Mouse (Mus musculus) forebrain, embryonic 11.5 days (tissue): ENCODE results near the gene Fam184a. TPM values are rescaled to one million over a fixed set of nuclear protein-coding genes. Genes with fewer than 3 reads are reported as not detected.
A peak's percentile ranks its signal among the peaks of the same experiment; 100 is the strongest.

Experiments
- ATAC-seq: fragments of 200-750 bp; cut with Nextera tagmentation; replicated peaks from 2 replicates; pipeline ENCODE4 v1.8.0; 2017; ENCODE audit warnings: moderate TSS enrichment; ENCODE audit not compliant: low FRiP score
- DNase-seq: peaks from one replicate; pipeline ENCODE4 v3.0.0-alpha.2; 2017; ENCODE audit warnings: low spot score
- H3K27ac ChIP-seq: fragments of 300-500 bp; sonication (generic); 2 replicates; pipeline ENCODE4 v1.5.1; 2014; ENCODE audit warnings: low read depth, low read length
- H3K27me3 ChIP-seq: fragments of 300-500 bp; sonication (generic); 2 replicates; pipeline ENCODE4 v1.6.1; 2014; ENCODE audit warnings: mild to moderate bottlenecking, low read length, mixed read lengths; ENCODE audit not compliant: control insufficient read depth, insufficient read depth
- H3K36me3 ChIP-seq: fragments of 300-500 bp; sonication (generic); 2 replicates; pipeline ENCODE4 v1.6.1; 2014; ENCODE audit warnings: mild to moderate bottlenecking, low read length, moderate library complexity, mixed read lengths; ENCODE audit not compliant: control insufficient read depth, insufficient read depth
- H3K4me1 ChIP-seq: fragments of 300-500 bp; sonication (generic); replicated peaks from 2 replicates; pipeline ENCODE4 v1.6.1; 2014; ENCODE audit warnings: low read length, mixed read lengths; ENCODE audit not compliant: control insufficient read depth, insufficient read depth
- H3K4me2 ChIP-seq: fragments of 300-500 bp; sonication (generic); 2 replicates; pipeline ENCODE4 v1.6.1; 2014; ENCODE audit warnings: low read depth, mild to moderate bottlenecking, low read length, moderate library complexity, mixed read lengths; ENCODE audit not compliant: severe bottlenecking
- H3K4me3 ChIP-seq: fragments of 300-500 bp; sonication (generic); 2 replicates; pipeline ENCODE4 v1.5.1; 2014; ENCODE audit warnings: low read depth, low read length
- H3K9ac ChIP-seq: fragments of 300-500 bp; sonication (generic); 2 replicates; pipeline ENCODE4 v1.6.1; 2014; ENCODE audit warnings: low read length
- H3K9me3 ChIP-seq: fragments of 300-500 bp; sonication (generic); 2 replicates; pipeline ENCODE4 v1.6.1; 2016; ENCODE audit warnings: low read length, mixed read lengths; ENCODE audit not compliant: control insufficient read depth
- whole genome bisulfite sequencing: fragments of 180-500 bp; shearing (Covaris S2); extraction: QIAGEN DNeasy Blood & Tissue Kit; methylation state at CpG from one replicate; pipeline ENCODE4 v1.1.7; 2014; 5-methylcytosine and 5-hydroxymethylcytosine counted together
- polyA plus RNA-seq: library from polyadenylated mRNA; unstranded; fragments of >200 nt; fragmentation: Nextera tagmentation; extraction: Ambion mirVana; gene quantifications from 2 replicates; pipeline ENCODE4 v1.2.1, GENCODE M21; 2014

Fam184a gene
- 6.1 and 8.2 TPM in 2 replicates for polyA plus RNA-seq

DNA sequence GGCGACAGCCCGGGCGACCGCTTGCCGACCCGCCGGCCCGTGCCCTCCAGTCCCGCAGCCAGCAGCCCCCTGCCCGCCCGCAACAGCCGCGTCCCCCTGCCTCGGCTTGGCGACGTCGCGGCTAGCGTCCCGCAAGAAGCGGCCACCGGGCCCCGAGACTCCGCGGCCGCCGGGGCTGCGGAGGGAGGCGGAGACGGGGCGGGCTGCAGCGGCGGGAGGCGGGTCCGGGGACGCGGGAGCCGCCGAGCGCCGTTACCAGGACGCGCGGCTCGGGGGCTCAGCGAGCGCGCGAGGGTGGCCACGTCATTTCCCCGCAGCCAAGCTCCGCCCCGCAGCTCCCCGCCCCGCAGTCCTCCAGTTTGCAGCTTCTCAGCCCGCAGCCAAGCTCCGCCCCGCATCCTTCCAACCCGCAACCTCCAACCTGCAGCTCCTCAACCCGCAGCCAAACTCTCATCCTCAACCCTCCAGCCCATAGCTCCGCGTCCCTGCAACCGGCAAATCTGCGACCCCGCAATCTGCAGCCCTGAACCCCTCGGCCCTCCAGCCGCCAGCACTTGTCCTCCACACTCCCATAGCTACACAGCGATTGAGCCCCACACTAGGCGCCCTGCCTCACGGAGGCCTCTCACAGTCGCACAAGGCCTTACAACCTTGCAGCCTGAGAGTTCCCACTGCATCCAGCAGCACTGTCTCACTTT is at the start of gene Fam184a:
TSS of gene Fam184a (minus strand) at position 169 of the 698 bp plus-strand sequence.
- ATAC-seq (peak; percentile 93), DNase-seq (peak; percentile 86)
- H3K9ac ChIP-seq, result peak within 1 kb of the TSS; percentile 77
- peak within 1 kb of the TSS; percentile 80 for H3K4me3 ChIP-seq
- peaks cover 4% of the 10 kb centered on the region; the same call in 1 of the 2 replicates for H3K4me1 ChIP-seq
- peak within 1 kb of the TSS; percentile 86 for H3K4me2 ChIP-seq
- 3% methylated on average over 57 of the region's 71 CpGs for WGBS
- peaks cover 3% of the 10 kb centered on the region; the same call in 1 of the 2 replicates for H3K27me3 ChIP-seq
- H3K27ac ChIP-seq, result no peak within 1 kb of the TSS
- no peaks in the 10 kb centered on the region for H3K36me3 ChIP-seq
- no peaks in the 10 kb centered on the region for H3K9me3 ChIP-seq

DNA sequence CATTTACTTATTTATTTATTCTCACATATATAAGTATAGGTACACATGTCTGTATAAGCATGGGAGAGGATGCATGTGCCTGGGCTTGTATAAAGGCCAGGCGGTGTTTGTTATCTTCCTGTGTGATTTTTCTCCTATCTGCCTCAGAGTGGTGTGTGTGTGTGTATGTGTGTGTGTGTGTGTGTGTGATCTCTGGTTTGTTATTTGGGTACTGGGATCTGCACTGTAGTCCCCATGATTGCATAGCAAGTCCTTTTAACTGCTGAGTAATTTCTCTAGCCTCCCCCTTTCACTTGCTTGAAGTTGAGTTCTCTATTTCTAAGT is 45.3 kb upstream of the Fam184a start:
- no peaks in the 10 kb centered on the region for H3K27me3 ChIP-seq

DNA sequence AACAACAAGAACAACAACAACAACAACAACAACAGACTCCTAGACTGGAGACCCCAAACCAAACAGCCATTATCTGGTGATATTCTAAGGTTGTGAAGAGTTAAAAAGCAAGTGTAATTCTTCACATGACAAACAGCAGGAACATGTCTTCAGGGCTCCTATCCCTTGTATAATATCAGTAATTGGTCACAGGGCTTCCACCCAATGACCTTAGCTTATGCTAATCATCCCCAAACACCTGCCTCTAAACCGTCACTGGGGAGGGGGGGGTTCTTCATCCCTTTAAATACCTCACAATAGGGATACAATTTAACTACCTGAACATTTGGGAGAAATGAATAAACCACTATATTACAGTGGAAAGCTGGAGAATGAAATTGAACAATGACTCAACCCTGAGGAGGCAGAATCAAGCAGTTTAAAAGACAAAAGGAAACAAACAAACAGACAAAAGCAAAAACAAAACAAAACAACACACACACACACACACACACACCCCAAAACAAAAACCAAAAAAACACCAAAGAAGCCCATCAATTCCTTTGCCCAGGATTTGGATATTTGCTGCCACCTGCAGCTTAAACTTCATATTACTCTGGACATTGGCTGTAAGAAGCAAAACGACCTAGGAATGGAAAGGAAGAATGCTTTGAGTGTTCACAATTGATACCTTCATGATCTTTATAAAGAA is 44.8 kb upstream of the Fam184a start:
- H3K4me3 ChIP-seq, result no peak overlapping the region
- H3K9ac ChIP-seq, result no peak overlapping the region
- ATAC-seq (peak; percentile 64; the same call in 1 of the 2 replicates), DNase-seq (no peak)
- H3K9me3 ChIP-seq, result no peaks in the 10 kb centered on the region
- no peaks in the 10 kb centered on the region for H3K4me1 ChIP-seq
- H3K36me3 ChIP-seq, result no peaks in the 10 kb centered on the region
- WGBS, result 15% methylated on average over 2 of the region's 2 CpGs
- H3K4me2 ChIP-seq, result no peak overlapping the region
- H3K27ac ChIP-seq, result no peak overlapping the region
- no peaks in the 10 kb centered on the region for H3K27me3 ChIP-seq

More for the DNA sequence above, 45.3 kb upstream of the Fam184a start:
- WGBS, result 95% methylated on average over 1 of the region's 1 CpGs
- H3K27ac ChIP-seq, result no peak overlapping the region
- H3K36me3 ChIP-seq, result no peaks in the 10 kb centered on the region
- H3K9ac ChIP-seq, result no peak overlapping the region
- no peak overlapping the region for H3K4me2 ChIP-seq
- DNase-seq (no peak), ATAC-seq (no peak)
- H3K4me3 ChIP-seq, result no peak overlapping the region
- H3K9me3 ChIP-seq, result no peaks in the 10 kb centered on the region
- no peaks in the 10 kb centered on the region for H3K4me1 ChIP-seq

DNA sequence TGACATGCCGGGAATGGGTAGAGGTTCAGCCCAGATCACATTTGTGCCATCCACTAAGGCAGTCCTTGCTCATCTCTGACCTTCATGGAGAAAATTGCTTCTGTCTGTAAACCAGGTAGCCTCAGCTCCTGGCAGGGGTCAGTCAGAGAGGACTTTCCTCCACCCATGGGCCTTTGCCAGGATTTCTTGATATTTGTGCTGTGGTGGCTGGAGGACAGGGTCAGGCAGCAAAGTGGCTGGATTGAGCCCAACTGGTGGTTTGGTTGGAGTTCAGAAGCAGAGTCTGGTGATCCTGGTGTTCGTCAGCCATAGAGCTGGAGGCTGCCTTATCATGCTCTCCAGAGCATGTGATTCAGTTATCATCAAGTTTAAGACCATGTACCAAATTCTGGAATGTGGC is 40.4 kb upstream of the Fam184a start:
- H3K4me1 ChIP-seq, result no peaks in the 10 kb centered on the region
- WGBS, result 93% methylated on average over 2 of the region's 2 CpGs

DNA sequence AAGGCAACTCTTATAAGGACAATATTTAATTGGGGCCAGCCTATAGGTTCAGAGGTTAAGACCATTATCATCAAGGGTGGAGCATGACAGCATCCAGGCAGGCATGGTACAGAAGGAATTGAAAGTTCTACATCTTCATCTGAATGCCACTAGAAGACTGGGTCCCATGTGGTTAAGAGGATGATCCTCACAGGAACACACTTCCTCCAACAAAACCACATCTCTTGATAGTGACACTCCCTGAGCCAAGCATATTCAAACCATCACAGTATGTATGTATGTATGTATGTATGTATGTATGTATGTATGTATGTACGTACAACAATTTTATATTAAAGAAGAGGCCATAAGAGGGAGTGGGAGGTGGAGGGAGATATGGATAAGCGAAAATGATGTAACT is 25.7 kb upstream of the Fam184a start:
- DNase-seq, result no peak
- Histone ChIP-seq H3K4me1 (no peaks in the 10 kb centered on the region), H3K36me3 (no peaks in the 10 kb centered on the region), H3K27me3 (no peaks in the 10 kb centered on the region), H3K9ac (no peak overlapping the region), H3K27ac (no peak overlapping the region), H3K4me3 (no peak overlapping the region), H3K4me2 (no peak overlapping the region), H3K9me3 (no peaks in the 10 kb centered on the region)
- 86% methylated on average over 2 of the region's 2 CpGs for WGBS
- ATAC-seq, result no peak

More for the DNA sequence above, 40.4 kb upstream of the Fam184a start:
- Histone ChIP-seq H3K27me3 (no peaks in the 10 kb centered on the region), H3K27ac (no peak overlapping the region), H3K4me3 (no peak overlapping the region), H3K4me2 (no peak overlapping the region), H3K36me3 (no peaks in the 10 kb centered on the region), H3K9me3 (no peaks in the 10 kb centered on the region; the same call in 1 of the 2 replicates), H3K9ac (no peak overlapping the region)
- DNase-seq (no peak), ATAC-seq (no peak)

DNA sequence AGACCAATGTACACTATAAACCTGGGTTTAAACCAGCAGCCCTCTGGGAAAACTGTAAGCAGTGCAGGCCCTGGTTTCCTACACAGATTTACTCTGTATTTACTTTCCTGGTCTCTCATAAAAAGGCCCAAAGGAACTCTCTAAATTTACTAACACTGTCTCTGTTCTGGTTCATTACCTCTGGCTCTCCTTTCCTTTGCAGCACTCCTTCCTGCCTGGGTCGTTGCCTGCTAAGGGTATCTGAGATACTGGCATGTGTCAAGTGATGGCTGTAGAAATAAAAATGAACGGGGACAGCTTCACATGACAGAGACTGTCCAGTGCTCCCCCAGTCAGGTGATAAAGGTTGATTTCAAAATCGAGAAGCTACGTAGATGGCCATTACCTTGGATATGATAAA is 21.8 kb upstream of the Fam184a start:
- H3K9me3 ChIP-seq, result no peaks in the 10 kb centered on the region
- DNase-seq (no peak), ATAC-seq (no peak)
- H3K4me2 ChIP-seq, result no peak overlapping the region
- H3K27ac ChIP-seq, result no peak overlapping the region
- no peak overlapping the region for H3K9ac ChIP-seq
- no peaks in the 10 kb centered on the region for H3K36me3 ChIP-seq
- 86% methylated on average over 4 of the region's 4 CpGs for WGBS
- H3K4me1 ChIP-seq, result no peaks in the 10 kb centered on the region
- H3K4me3 ChIP-seq, result no peak overlapping the region
- H3K27me3 ChIP-seq, result no peaks in the 10 kb centered on the region

DNA sequence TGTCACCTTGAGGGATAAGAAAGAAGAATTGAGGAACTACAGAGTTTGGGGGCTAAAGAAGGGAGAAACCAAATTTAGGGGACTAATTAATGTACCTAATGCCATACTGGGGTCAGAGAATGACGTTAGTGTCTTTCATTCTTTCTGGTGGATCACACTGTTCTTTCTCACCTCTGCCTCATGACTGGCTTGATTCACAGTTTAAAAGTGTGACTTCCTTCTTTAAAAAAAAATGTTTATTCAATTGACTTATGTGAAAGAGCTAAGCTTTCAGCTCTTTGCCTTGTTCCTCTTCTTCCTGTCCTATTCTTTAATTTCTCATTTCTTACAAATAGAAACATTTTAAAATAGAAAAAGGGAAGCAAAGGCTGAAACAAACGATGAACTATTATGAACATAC is 20.6 kb upstream of the Fam184a start:
- WGBS, result 69% methylated on average over 2 of the region's 2 CpGs
- H3K27ac ChIP-seq, result no peak overlapping the region

DNA sequence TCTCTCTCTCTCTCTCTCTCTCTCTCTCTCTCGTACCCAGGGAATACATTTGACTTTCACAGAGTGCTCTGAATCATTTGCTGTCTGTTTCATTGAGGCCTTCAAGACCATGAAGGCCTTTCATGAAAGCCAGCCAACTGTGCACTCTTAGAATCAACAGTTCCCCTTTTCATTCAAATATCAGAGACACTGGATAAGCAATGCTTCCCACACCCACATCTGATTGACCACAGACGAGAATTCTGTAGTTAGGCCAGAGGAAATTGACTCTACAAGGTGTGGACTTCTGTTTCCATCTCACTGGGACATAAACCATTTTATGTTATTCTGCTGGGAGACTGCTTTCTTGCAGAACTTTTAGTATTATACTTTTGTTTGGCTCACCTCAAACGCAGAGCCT is 17.8 kb upstream of the Fam184a start:
- WGBS, result 78% methylated on average over 3 of the region's 3 CpGs
- Histone ChIP-seq H3K9ac (no peak overlapping the region), H3K27me3 (no peaks in the 10 kb centered on the region), H3K9me3 (no peaks in the 10 kb centered on the region), H3K36me3 (no peaks in the 10 kb centered on the region), H3K4me2 (no peak overlapping the region), H3K4me3 (no peak overlapping the region), H3K4me1 (no peaks in the 10 kb centered on the region), H3K27ac (no peak overlapping the region)
- no peak for ATAC-seq
- no peak for DNase-seq

More for the DNA sequence above, 20.6 kb upstream of the Fam184a start:
- DNase-seq (no peak), ATAC-seq (no peak)
- Histone ChIP-seq H3K9ac (no peak overlapping the region), H3K9me3 (no peaks in the 10 kb centered on the region), H3K4me3 (no peak overlapping the region), H3K36me3 (no peaks in the 10 kb centered on the region), H3K4me2 (no peak overlapping the region), H3K27me3 (no peaks in the 10 kb centered on the region), H3K4me1 (no peaks in the 10 kb centered on the region)
